Mouse (Mus musculus) heart, postnatal 10 days (tissue): ENCODE results near the gene Reg1. TPM values are rescaled to one million over a fixed set of nuclear protein-coding genes. Genes with fewer than 3 reads are reported as not detected.
"Not testable (repeated sequence)": the region's sequence is repeated elsewhere in the genome, so short reads cannot be mapped to it uniquely, and the experiment has no call there.

Experiments
- DNase-seq, 2 experiments: peaks; one replicate each; pipeline ENCODE4 v3.0.0; 2021
- intact Hi-C: fragments of 180-260 bp; cut with DNase I; formaldehyde crosslinking; loops from one replicate; pipeline ENCODE4 v1.15.1; 2025
- total RNA-seq, 2 experiments: library from RNA; stranded (reverse); gene quantifications; 2 replicates each; pipeline ENCODE4 v1.2.3; 2021

The Reg1 gene
- not detected for total RNA-seq

GRCm38 (mm10) chr6:78422411-78422810, at the start of gene Reg1:
TSS of gene Reg1 (plus strand) at chr6:78422711.
- DNase-seq, intact Hi-C loops: not testable (repeated sequence)

GRCm38 (mm10) chr6:78378765-78379164, 43.7 kb upstream of the Reg1 start, which contains the start of gene Reg3d:
TSS of gene Reg3d (minus strand) at chr6:78378865.
- DNase-seq = no peak
- intact Hi-C loops = no loop called here

GRCm38 (mm10) chr6:78380409-78380808, 42.1 kb upstream of the Reg1 start, which contains the start of gene Reg3a:
TSS of gene Reg3a (plus strand) at chr6:78380709.
- no peak for DNase-seq
- intact Hi-C loops = no loop called here

- no peak for DNase-seq
- intact Hi-C loops = no loop called here
Observed at GRCm38 (mm10) chr6:78385609-78386008, 36.9 kb upstream of the Reg1 start.

DNA sequence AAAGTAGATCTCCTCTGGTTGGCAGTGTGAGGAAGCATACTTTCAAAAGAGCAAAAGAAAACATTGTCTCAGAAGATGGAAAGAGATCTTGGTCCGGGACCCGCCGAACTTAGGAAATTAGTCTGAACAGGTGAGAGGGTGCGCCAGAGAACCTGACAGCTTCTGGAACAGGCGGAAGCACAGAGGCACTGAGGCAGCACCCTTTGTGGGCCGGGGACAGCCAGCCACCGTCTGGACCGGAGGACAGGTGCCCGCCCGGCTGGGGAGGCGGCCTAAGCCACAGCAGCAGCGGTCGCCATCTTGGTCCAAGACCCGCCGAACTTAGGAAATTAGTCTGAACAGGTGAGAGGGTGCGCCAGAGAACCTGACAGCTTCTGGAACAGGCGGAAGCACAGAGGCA, 27.2 kb upstream of the Reg1 start, which contains the start of gene Reg2:
TSS of gene Reg2 (plus strand) at position 301 of the 400 bp plus-strand sequence.
- intact Hi-C loops, DNase-seq: not testable (repeated sequence)

- no peak for DNase-seq
- intact Hi-C loops = no loop called here
Observed at GRCm38 (mm10) chr6:78425497-78425896, 3.0 kb downstream of the Reg1 start.

GRCm38 (mm10) chr6:78447202-78447601, 24.7 kb downstream of the Reg1 start:
- intact Hi-C loops = no loop called here
- no peak for DNase-seq

DNA sequence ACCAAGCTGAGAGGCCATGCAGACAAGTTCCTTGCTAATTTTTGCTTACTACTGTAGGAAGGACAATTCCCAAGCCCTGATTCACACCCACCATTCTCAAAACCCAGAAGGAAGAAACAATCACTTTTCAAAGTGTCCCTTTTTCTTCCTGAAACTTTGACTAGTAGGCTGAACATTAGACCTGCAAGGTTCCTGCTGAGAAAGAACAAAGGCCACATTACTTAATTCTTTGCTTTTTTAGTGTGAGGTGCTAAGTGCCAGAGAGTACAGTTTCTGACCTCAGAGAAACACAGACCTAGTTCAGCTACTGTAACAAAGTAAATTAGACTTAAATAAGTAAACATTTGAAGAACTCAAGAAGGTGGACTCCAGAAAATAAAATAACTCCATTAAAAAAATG, 25.9 kb downstream of the Reg1 start:
- intact Hi-C loops = no loop called here
- DNase-seq = no peak

DNA sequence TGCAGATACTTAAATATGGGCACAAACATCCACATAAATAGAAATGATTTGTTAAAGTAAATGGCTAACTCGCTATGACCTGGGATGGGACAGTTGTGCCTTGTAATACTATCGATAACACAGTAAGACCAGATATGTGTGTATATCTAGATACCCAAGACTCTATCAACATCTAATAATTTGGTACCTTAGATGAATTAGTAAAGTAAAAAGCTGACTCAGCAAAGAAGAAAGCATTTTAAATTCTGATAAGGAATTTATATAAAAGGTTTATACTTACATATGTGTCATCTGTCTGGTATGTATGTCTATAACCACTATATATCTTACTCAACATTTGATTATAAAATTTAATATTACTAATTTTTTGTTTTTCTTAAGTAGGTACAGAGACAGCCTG, 30.3 kb downstream of the Reg1 start:
- intact Hi-C loops = no loop called here
- no peak for DNase-seq

- intact Hi-C loops = no loop called here
- DNase-seq = no peak
Observed at GRCm38 (mm10) chr6:78460191-78460825, 37.8 kb downstream of the Reg1 start.

DNA sequence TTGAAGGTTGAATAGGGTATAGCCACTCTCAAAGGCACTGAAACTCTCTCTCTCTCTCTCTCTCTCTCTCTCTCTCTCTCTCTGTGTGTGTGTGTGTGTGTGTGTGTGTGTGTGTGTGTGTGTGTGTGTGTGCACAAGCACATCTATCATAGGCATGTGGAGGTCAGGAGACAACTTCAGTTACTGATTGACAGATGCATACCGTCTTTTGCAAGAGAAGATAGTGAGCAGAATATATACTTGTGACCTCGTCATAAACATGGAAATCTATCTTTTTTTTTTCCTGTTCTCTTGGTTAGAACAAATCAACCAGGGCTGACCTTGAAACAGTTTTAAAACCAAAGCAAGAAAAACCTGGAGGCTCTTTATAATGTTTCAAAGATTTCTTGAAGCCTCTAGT, 39.8 kb downstream of the Reg1 start:
- no peak for DNase-seq
- intact Hi-C loops = no loop called here

DNA sequence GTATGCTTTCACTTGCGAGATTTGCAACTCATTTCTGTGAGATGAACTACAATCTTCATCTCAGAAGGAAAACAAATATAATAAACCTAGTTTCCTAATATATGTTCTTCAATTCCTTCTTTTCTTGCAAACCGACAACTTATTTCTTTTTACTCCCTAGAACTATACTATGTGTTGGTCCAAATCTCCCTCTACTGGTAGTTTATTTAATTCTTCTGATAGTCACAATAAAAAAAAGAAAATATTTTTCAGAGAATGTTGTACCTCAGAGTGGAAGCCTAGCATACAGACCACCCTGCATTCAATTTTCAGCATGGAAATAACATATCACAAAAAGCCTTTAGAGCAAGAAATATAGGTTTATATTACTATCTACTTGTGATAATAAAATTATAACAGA, 40.8 kb downstream of the Reg1 start:
- DNase-seq = no peak
- intact Hi-C loops = no loop called here

- intact Hi-C loops = no loop called here
- DNase-seq = no peak
Observed at GRCm38 (mm10) chr6:78468772-78469171, 46.3 kb downstream of the Reg1 start, which contains the start of gene Reg3g. TSS of gene Reg3g (minus strand) at chr6:78468872.

- DNase-seq = no peak
- intact Hi-C loops = no loop called here
Observed at GRCm38 (mm10) chr6:78469287-78469686, 46.8 kb downstream of the Reg1 start.

Other genes with a start within 250 kb of the Reg1 start
- gene Reg3b, start 52.1 kb upstream of the Reg1 start, total RNA-seq = not detected
- gene Reg3d, start 43.8 kb upstream of the Reg1 start, total RNA-seq = not detected
- not detected for gene Reg3a, start 42.0 kb upstream of the Reg1 start, total RNA-seq
- gene Reg2, start 27.1 kb upstream of the Reg1 start, total RNA-seq = not detected
- 1 to 10 TPM in 1 of 2 experiments, not detected in 1; 2.3 TPM for gene Reg3g, start 46.2 kb downstream of the Reg1 start, total RNA-seq